Mouse (Mus musculus): Measurements from ENCODE around the gene Gng4. TPM values are rescaled to one million over a fixed set of nuclear protein-coding genes. Genes with fewer than 3 reads are reported as not detected.
"Not testable (repeated sequence)": the region's sequence is repeated elsewhere in the genome, so short reads cannot be mapped to it uniquely, and the experiment has no call there.

Gene Gng4
- 10 to 100 TPM; 20.3 to 21.5 TPM for total RNA-seq (2021)
- long read RNA-seq, transcript Gng4-201 (4 exons, 3,179 nt), result major isoform, 23 of 38 reads
- long read RNA-seq, partial matches to known transcripts, result 12 of 38 reads
- long read RNA-seq, other reads (novel, unspliced or antisense), result 3 of 38 reads

DNA sequence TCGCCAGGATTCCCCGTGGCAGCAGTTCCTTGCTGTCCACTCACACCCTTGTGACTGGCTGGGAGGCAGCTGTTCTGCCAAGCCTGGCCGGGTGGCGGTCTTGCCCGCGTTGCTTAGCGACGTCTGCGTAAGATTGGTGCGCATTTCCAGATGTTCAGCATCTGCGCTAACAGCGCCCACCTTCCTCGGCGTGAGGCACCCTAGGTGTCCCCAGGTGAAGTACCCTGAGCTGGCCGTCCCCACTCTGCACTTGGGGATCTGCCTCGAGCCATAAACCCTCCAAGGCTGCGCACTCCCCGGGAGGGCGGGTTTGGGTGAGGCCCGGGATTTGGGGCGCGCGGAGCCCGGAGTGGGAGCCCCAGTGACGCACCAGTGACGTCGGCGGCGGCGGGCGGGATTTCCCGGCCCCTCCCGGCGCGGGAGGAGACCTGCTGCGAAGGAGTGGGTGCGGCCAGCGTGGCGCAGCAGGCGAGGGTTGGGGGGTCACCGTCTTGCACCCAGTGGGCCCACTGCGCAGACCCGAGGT is at the start of gene Gng4:
Gene Gng4 (plus strand): TSS at position 166 of the 526 bp plus-strand sequence.
- peak; percentile 43 to 66 for DNase-seq (ENCODE audit: low spot score in 2 of 2)

- DNase-seq (ENCODE audit: low spot score in 2 of 2), result no peak
These were observed 44.6 kb upstream of the Gng4 start for GRCm38 (mm10) chr13:13739232-13739631.

- DNase-seq (ENCODE audit: low spot score in 2 of 2), result no peak
These were observed 37.9 kb upstream of the Gng4 start for GRCm38 (mm10) chr13:13745911-13746310.

DNA sequence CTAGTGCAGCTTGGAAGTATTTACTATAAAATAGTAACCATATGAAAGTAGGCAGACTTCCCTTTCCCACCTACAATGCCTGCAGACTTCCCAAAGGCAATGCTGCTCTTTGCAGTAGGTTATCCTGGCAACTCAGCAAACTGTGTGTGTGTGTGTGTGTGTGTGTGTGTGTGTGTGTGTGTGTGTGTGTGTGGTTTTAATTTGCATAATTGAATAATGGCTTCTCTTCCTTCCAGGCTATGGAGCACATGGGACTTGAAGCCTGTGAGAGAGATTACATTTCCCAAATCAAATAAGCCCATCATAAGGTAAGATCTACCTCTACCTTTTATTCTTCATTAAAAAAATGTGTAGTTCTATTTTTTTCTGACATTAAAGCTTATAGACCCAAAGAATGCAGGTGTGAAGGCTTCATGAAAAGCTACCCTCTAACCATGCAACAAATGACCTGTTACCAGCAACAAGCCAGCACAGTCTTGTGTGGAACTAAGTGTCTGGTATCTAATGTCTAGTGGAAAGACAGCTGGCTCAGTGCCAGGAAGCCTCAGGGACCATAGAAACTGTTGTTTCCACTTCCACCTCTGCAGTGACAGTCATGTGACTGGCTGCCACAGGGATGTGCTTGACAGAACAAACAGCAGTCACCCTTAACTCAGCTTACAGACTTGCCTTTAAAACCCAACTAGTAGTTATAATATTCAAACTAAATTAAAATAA is 7.9 kb upstream of the Gng4 start:
- DNase-seq (ENCODE audit: low spot score in 2 of 2), result peak in 1 of 2 experiments; percentile 40

GRCm38 (mm10) chr13:13777052-13777451 is 6.8 kb upstream of the Gng4 start:
- no peak for DNase-seq (ENCODE audit: low spot score in 2 of 2)

GRCm38 (mm10) chr13:13777696-13778095 is 6.2 kb upstream of the Gng4 start:
- DNase-seq (ENCODE audit: low spot score in 2 of 2), result no peak

DNA sequence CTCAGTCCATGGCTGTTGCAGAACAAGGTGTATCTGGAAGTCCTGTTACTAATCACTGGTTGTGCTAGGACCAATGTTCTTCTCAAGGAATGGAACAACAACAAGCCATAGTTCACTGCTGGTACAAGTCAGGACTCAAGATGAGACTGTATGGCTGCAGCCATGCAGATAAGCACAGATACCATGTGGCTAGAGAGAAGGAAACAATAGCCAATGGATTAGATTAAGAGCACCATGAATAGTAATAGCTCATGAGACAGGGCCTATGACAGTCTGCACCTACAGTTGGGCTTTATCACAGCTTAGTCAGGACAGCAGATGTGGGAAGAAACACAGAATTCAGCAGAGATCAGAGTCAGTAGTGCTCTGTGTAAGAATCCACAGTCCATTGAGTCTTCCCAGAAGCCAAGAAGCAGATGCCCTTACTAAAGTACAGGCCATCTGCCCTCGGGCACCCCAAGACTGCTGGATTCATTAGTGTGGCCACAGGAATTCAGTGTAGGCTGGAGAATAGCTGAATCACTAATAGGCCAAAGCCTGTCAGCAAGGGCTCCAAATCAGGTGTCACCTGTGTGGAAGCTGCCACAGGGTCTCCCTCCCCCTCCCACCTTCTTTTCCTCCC is 4.9 kb upstream of the Gng4 start:
- no peak for DNase-seq (ENCODE audit: low spot score in 2 of 2)

DNA sequence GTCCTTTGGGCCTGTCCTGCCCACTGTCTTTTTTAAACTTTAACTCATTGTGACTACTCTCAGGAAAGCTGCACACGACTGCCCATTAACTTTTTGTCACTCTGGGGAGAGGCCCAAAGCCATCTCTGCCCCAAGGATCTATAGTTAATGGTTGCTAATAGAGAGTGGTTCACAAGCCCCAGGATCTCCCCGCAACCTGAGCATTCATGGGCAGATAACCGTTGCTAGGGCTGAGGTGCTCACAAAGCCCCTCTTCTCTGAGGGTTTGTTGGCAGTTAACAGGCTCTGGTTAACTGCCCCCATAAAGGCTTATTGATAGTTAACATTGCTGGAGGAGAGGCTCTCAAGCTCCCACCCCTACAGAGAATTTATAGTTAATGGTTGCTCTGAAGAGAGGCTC is 3.6 kb upstream of the Gng4 start:
- no peak for DNase-seq (ENCODE audit: low spot score in 2 of 2)

DNA sequence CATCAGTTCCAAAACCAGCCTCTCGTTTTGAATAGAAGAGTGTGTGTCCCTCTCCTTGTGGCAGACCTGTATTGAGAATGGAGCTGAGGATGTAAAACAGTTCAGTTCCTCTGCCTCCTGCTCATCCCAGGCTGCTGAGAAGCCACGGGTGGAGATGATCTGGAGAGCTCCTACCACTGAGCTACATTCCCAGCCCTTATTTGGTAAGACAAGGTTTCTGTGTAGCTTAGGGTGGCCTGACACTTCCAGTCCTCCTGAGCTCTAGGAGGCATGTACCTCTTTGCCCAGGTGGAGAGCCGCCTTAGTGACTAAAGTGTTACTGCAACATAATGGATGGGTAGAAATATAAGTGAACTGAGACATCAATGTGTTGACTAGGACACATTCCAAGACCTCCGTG is 2.8 kb upstream of the Gng4 start:
- no peak for DNase-seq (ENCODE audit: low spot score in 2 of 2)

- DNase-seq (ENCODE audit: low spot score in 2 of 2), result no peak
These were observed 563 bp upstream of the Gng4 start for GRCm38 (mm10) chr13:13783296-13783695.

- no peak for DNase-seq (ENCODE audit: low spot score in 2 of 2)
These were observed 619 bp downstream of the Gng4 start for GRCm38 (mm10) chr13:13784420-13784936.

DNA sequence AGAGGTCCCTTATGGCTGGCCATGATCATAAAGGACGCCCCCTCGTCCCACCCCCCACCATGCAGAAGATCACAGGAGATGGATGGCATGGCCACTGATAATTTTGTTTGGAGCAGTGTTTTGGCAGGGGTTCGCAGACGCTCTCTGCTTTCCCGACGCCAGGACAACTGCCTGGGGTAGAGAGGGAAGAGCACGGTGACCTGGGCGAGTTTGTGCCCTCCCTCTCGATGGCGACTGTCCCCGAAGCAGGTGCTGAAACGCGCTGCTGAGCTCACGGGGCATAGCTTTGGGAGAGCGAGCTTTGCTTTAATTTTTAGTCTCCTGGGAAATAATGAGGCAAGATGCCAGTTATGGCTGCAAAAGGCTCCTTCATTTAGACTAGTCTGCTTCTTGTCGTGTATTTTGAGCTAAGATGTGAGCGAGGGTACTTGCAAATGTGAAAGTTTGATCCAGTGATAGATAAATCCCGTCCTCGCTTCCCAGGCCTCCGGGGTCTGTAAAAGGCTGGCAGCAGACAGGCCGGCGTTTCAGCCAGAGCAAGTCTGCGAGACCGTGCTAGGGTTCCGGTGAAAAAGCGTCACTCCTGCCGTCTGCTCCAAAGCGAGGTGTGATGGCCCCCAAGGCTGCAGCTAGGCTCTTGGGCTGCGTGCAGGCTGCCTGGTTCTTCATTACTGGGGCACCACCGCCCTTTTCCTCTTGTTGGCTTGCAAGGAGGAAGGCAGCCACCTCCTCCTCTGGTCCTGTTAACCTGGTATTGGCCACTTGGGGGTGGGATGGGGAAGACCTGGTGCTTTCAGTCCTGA is 1.3 kb downstream of the Gng4 start:
- no peak for DNase-seq (ENCODE audit: low spot score in 2 of 2)

DNA sequence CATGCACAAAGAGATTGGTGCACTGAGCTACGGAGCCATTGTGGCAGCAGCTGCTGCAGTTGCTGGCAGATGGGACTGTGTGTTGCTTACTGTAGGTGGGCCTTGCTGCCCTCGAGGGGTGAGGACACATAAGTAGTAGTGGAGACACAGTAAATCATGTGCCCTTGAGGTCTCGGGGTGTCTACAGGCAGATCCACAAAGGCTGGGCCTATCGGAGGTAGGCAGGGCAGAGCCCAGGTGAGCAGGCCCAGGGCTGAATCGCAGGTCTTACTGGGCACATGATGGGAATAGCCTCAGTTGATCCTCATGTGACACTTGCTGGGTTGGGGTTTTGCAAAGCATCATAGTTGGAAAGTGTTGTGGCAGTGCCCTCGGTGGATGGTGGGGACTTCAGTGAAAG is 3.1 kb downstream of the Gng4 start:
- no peak for DNase-seq (ENCODE audit: low spot score in 2 of 2)

DNA sequence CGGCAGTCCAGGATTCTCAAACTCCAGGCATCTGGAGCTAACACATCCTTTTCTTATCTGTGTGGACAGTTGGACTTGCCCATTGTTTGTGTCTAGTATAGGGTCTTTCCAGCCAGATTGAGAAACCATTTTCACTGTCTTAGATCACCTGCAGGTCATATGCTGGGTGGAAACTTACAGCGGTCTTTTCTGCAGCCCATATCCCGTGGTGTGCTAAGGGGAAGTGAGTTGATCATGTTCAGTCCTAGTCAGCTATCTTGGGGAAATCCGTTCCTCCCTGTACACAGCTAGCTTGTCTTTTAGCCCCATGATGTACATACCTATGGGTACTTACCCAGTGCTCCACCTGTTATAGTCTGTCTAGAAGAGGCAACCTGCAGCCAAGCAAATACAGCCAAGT is 4.2 kb downstream of the Gng4 start:
- DNase-seq (ENCODE audit: low spot score in 2 of 2), result no peak

DNA sequence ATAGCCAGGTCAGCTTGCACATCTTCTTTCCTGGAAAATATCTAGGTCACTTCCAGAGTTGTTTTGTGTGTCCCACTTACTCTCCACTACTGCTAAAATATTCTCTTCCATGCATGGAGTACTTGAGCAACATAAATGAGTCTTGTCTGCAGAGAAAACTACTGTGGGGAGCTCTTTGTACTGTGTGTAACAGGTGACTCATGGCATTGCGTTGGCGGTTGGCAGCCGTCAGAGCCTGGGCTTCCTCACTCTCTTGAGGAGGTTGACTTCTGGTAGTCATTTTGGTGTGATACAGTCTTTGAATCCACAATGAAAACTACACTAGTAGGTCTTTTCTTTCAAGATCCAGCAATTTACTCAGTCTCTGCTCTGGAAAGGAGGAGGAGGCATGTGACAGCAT is 8.1 kb downstream of the Gng4 start:
- DNase-seq (ENCODE audit: low spot score in 2 of 2), result peak in 1 of 2 experiments; percentile 32

DNA sequence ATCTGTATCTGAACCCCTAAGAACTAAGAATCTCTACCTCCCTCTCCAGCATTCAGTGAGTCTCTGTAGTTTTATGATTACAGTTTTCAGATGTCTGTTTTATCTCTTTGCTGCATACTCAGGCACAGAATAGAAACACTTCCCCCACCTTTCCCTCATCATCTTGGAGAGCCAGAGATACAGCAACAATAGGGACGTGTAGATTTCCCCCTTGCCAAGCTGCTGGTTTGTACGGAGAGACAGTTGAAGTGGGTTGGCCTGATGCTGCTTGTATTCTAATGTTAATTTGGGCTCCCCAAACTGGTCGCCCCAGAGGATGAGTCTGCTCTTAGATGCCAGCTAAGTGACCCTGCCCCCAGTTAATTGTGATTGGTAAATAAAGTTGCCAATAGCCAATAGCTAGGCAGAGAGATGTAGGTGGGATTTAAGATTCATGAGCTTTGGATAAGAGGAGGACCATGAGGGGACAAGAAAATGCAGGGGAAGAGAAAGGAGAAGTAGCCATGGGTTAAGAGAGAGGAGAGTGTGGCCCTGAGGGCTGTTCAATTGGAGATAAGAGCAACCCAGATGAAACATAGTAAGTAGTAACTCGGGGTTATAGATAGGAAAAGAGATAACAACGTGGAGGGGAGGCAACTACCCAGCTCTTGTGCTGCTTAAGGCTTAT is 11.4 kb downstream of the Gng4 start:
- no peak for DNase-seq (ENCODE audit: low spot score in 2 of 2)

DNA sequence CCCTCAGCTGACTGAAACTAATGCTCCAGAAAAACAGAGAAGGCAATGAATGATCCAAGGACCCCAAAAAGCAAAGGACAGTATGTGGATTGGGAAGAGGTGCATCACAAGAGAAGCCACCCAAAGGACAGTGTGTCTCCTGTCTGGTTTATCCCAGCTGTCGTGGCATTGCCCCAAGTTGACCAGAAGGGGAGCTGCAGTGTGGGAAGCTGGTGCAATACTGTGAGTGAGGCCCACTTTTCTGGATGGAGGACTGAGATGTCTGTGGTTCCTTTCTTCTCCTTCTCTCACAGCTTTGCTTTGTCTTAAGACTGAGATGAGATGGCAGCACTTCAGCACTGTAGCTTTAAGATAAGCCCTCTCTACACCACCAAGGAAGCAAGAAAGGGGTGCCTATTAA is 12.2 kb downstream of the Gng4 start:
- no peak for DNase-seq (ENCODE audit: low spot score in 2 of 2)

DNA sequence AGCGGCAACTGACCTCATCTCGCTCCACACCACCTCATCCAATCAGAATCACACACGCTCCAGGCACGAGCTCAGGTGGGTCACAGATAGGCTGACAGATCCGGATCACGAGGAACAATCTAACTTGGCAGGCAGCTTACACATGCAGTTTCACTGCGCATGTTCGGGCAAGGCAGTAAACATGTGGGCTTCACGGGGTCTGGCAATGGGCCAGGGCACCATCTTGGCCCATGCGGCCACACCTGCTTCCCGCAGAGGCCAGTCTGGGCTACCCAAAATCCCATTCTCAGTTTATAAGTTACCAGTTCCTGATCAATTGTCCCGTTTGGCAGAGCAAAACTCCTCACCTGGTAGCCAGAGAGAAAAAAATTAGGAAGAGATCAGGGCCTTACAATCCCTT is 14.0 kb downstream of the Gng4 start:
- not testable (repeated sequence) for DNase-seq (ENCODE audit: low spot score in 2 of 2)

DNA sequence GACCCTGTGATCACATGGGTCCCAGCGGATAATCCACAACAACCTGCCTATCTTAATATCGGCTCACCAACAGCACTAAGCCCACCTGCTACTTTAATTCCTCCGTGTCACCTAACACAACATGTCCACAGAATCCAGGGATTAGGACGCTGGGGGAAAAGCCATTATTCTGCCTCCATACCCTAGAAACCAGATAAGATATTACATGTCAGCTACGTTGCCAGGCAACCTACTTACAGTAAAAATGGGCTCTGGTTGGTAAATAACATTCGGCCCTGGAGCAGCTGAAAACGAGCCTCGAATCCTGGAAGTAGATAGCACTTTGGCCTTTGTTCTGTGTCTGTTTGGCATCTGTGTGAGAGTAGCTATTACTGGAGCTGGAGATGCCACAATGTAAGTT is 14.9 kb downstream of the Gng4 start:
- DNase-seq (ENCODE audit: low spot score in 2 of 2), result no peak

DNA sequence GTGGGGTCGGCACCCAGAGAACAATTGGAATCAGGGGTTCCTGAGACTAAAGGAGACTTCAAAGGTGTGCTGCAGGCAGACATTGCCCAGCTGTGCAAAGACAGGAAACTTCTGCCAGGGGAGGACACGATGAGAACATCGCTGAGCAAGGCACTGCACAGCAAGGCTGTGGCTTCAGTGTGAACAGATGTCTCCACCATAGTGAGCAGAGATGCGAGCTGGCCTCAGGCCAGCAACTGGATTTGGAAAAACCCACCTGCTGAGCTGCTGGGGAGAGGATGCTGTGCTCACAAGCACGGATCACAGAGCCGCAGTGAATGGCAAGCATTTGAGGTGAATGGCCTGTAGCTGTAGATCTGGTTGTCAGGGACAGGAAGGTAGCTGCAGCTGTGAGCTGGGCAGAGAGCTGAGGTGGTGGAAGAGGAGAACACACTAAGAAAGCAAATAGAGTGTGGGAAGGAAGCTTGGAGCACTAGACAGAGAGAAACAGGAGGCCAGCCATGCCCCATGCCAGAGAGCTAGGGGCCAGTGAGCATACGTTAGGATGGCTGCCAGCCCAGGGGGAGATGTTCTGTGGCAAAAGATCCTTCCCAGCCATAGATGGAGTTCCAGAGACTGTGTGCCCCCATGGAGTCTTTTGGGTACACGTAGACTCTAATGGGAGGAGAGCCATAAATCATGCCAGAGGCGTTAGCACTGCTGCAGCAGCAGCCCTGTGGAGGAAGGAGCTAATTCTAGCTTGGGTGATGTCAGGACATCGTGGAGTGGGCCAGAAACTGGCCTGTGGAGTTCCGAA is 24.7 kb downstream of the Gng4 start:
- no peak for DNase-seq (ENCODE audit: low spot score in 2 of 2)
